Mouse (Mus musculus): ENCODE results near the gene Spaca7.
A peak's percentile ranks its signal among the peaks of the same experiment; 100 is the strongest.
"Not testable (repeated sequence)": the region's sequence is repeated elsewhere in the genome, so short reads cannot be mapped to it uniquely, and the experiment has no call there.

Gene Spaca7

GRCm38 (mm10) chr8:12609752-12610449 is 37.1 kb downstream of the Spaca7 start:
- no peak for DNase-seq (ENCODE audit: low spot score)

- no peak for DNase-seq (ENCODE audit: low spot score)
Measured at GRCm38 (mm10) chr8:12613201-12613600, 40.4 kb downstream of the Spaca7 start.

- not testable (repeated sequence) for DNase-seq (ENCODE audit: low spot score)
Measured at GRCm38 (mm10) chr8:12617369-12617768, 44.5 kb downstream of the Spaca7 start.

- no peak for DNase-seq (ENCODE audit: low spot score)
Measured at GRCm38 (mm10) chr8:12621550-12622222, 48.9 kb downstream of the Spaca7 start.

GRCm38 (mm10) chr8:12625890-12626289 is 53.1 kb downstream of the Spaca7 start:
- DNase-seq (ENCODE audit: low spot score), result no peak

GRCm38 (mm10) chr8:12629079-12629478 is 56.2 kb downstream of the Spaca7 start:
- peak; percentile 33 for DNase-seq (ENCODE audit: low spot score)

GRCm38 (mm10) chr8:12635366-12635765 is 62.5 kb downstream of the Spaca7 start:
- DNase-seq (ENCODE audit: low spot score), result no peak

GRCm38 (mm10) chr8:12638446-12638845 is 65.6 kb downstream of the Spaca7 start:
- no peak for DNase-seq (ENCODE audit: low spot score)

GRCm38 (mm10) chr8:12641527-12641926 is 68.7 kb downstream of the Spaca7 start:
- DNase-seq (ENCODE audit: low spot score), result no peak

- no peak for DNase-seq (ENCODE audit: low spot score)
Measured at GRCm38 (mm10) chr8:12644341-12644740, 71.5 kb downstream of the Spaca7 start.

- peak; percentile 29 for DNase-seq (ENCODE audit: low spot score)
Measured at GRCm38 (mm10) chr8:12644894-12645293, 72.1 kb downstream of the Spaca7 start.

- DNase-seq (ENCODE audit: low spot score), result no peak
Measured at GRCm38 (mm10) chr8:12646536-12646935, 73.7 kb downstream of the Spaca7 start.

- DNase-seq (ENCODE audit: low spot score), result no peak
Measured at GRCm38 (mm10) chr8:12648951-12649350, 76.1 kb downstream of the Spaca7 start.

Data from adipocyte (in vitro differentiated cells).